ENCODE assay signal across 15 mouse cellular contexts in genomic region chr5:131812483-131813063, GRCm38 (mm10).
A peak's percentile ranks its signal among the peaks of the same experiment; 100 is the strongest.
DNase-seq lines count a peak whose midpoint lies in the region; ATAC-seq and TF ChIP-seq lines count a peak whose summit lies in the region.
"Had no signal": no experiment of that assay in that cellular context is flagged by ENCODE, and none has a peak within 500 bp of the region (broad histone marks: within the 10 kb centered on the region; RNA-seq: fewer than 3 reads in every experiment).

No protein-coding gene starts in this region.

- DNase-seq in frontal cortex, adult 2 months (ENCODE audit: extremely low spot score in 1 of 2, low spot score in 1 of 2) = no peak
- DNase-seq in layer of hippocampus, adult 9-11 months = peak; percentile 37
- no peak for DNase-seq in layer of hippocampus, adult 9-10 months (ENCODE audit: low spot score)
- DNase-seq in brain, embryonic 14.5 days (ENCODE audit: low read depth) = peak; percentile 54
- DNase-seq in forebrain, postnatal 0 days = peak; percentile 35
- DNase-seq: adrenal gland, adult 8-10 months; B cell, adult 2 months; cerebellum, adult 9-10 months; liver; lung, adult 18-20 months; thymus, adult 18-20 months had no signal

- H3K27ac ChIP-seq in forebrain, postnatal 0 days (ENCODE audit: low read depth, low read length) = 0 out of 2 replicates have a peak overlapping the region, but pooled peaks have one; percentile 29
- H3K27ac ChIP-seq: hindbrain, embryonic 14.5 days; intestine, embryonic 15.5 days had no signal

- H3K4me1 ChIP-seq in forebrain, postnatal 0 days (ENCODE audit: insufficient read depth) = peaks cover 28% of the 10 kb centered on the region

- H3K9ac ChIP-seq in forebrain, postnatal 0 days = 0 out of 2 replicates have a peak overlapping the region, but pooled peaks have one; percentile 11
- H3K9ac ChIP-seq: hindbrain, embryonic 14.5 days; intestine, embryonic 15.5 days had no signal

- no peaks in the 10 kb centered on the region for H3K27me3 ChIP-seq in forebrain, postnatal 0 days (ENCODE audit: insufficient read depth, low read length)
- H3K27me3 ChIP-seq: intestine, embryonic 15.5 days had no signal

- no peak overlapping the region for H3K4me3 ChIP-seq in forebrain, postnatal 0 days (ENCODE audit: low read depth, low read length)
- H3K4me3 ChIP-seq: intestine, embryonic 15.5 days had no signal

- H3K36me3 ChIP-seq in forebrain, postnatal 0 days (ENCODE audit: insufficient read depth) = no peaks in the 10 kb centered on the region
- H3K36me3 ChIP-seq: intestine, embryonic 15.5 days had no signal

- TF ChIP-seq POLR2A in brain, embryonic 14.5 days (IDR thresholded peaks at IDR 0.05; ENCODE audit: borderline replicate concordance, extremely low read depth, insufficient read depth, insufficient read length, poor library complexity, severe bottlenecking) = no peak

- no peaks in the 10 kb centered on the region for H3K9me3 ChIP-seq in forebrain, postnatal 0 days (ENCODE audit: low read length)
- H3K9me3 ChIP-seq: intestine, embryonic 15.5 days had no signal

- no peak overlapping the region for H3K4me2 ChIP-seq in forebrain, postnatal 0 days (ENCODE audit: low read depth)
- H3K4me2 ChIP-seq: hindbrain, embryonic 14.5 days; intestine, embryonic 15.5 days had no signal

- WGBS in forebrain, postnatal 0 days = 51% methylated on average over 10 of the region's 10 CpGs

- ATAC-seq in frontal cortex, adult (ENCODE audit: low TSS enrichment) = peak; percentile 41; the same call in 1 of the 2 replicates
- ATAC-seq in forebrain, postnatal 0 days = peak; percentile 56; the same call in 1 of the 2 replicates
- no peak for ATAC-seq in cerebellum, adult (ENCODE audit: insufficient number of reproducible peaks, low FRiP score, low TSS enrichment)

- no peak for TF ChIP-seq CTCF in brain, embryonic 14.5 days (IDR thresholded peaks at IDR 0.05; ENCODE audit: borderline replicate concordance, extremely low read depth, insufficient read depth, insufficient read length)
- TF ChIP-seq CTCF in forebrain, postnatal 0 days (IDR thresholded peaks at IDR 0.05; ENCODE audit: low read depth) = no peak

Comparison
In these comparisons a context has a peak if more than half of its experiments do, and no peak if none do; other contexts are left out.
1. DNase-seq: peak in layer of hippocampus, adult 9-11 months (single experiment), brain, embryonic 14.5 days (single experiment) and forebrain, postnatal 0 days (single experiment); none in frontal cortex, adult 2 months (0 of 2) and layer of hippocampus, adult 9-10 months (single experiment).